Mouse (Mus musculus): ENCODE measurements around the gene Tspo2. TPM values are rescaled to one million over a fixed set of nuclear protein-coding genes. Genes with fewer than 3 reads are reported as not detected.

Tspo2 gene
- 10.4 and 11.7 TPM in 2 replicates for polyA plus RNA-seq (2012; rRNA removed; ENCODE audit: low replicate concordance)

DNA sequence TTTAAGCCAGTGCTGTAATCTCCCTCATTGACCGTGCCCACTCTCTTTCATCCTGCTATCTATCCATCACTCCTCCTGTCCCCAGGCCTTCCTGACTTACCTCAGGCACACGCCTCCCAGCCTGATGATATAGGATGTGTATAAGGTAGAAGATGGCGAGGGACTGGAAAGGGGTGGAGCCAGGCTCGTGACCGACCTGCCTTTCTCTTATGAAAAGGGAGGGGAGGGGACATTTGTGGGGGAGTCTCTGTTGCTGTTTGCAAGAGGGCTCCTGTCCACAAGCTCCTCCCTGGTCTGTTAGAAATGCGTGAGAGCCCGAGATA is at the start of gene Tspo2:
Gene Tspo2 (minus strand): TSS at position 170 of the 323 bp plus-strand sequence.

DNA sequence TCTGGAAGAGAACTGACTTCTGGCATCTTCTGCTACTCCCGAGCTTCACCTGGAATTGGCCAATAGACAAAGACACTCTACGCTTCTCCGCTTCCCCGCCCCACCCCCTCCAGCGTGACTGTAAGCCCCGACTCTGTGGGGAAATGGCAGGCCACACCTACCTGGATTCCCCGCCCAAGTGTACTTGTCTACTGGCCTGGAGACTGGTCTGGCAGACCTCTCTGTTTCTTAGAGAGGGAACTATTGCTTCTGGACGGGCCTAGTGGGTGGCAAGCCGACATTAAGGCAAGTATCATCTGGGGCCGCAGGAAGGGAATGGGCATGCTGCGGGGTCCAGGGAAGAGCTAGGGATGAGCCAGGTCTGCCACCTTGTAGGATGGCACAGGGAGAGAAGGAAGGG is 3.4 kb upstream of the Tspo2 start, which contains the start of gene Unc5cl:
Gene Unc5cl (plus strand): TSS at position 214 of the 400 bp plus-strand sequence.

DNA sequence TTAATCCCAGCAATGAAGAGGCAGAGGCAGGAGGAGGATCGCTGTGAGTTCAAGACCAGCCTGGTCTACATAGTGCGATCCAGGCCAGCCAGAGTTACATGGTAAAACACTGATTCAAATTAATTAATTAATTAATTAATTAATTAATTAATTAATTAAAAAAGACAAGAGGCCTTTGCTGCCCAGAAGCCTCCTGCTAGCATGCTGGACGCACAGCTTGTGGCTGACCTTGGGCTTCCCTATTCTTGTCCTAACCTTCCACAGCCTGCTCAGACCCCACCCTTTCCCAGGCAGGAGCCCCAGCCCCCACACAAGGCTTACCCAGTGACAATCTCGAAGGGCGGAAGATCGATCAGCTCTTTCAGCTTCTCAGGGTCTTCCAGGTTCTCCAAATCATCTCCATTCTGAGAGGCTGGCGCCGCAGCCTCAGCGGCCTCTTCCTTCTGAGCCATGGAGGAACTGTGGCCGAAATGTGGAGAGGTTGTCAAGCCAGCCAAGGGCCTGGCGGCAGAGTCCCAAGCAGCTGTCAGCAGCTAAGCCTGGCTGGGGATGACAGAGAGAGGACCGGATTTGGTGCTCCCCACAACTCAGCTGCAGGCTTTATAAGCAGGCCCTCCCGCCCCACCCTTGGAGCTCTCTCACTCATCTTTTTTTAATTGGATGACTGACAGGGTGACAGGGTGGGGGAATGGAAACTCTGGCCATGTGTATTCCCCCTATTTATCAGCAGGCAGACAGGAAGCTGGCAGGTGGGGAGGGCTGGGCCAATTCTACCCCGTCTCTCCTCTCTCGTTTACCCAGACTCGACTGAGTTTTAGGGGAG is 19.0 kb downstream of the Tspo2 start, which contains the start of gene Apobec2:
Gene Apobec2 (minus strand): TSS at position 773 of the 823 bp plus-strand sequence.

DNA sequence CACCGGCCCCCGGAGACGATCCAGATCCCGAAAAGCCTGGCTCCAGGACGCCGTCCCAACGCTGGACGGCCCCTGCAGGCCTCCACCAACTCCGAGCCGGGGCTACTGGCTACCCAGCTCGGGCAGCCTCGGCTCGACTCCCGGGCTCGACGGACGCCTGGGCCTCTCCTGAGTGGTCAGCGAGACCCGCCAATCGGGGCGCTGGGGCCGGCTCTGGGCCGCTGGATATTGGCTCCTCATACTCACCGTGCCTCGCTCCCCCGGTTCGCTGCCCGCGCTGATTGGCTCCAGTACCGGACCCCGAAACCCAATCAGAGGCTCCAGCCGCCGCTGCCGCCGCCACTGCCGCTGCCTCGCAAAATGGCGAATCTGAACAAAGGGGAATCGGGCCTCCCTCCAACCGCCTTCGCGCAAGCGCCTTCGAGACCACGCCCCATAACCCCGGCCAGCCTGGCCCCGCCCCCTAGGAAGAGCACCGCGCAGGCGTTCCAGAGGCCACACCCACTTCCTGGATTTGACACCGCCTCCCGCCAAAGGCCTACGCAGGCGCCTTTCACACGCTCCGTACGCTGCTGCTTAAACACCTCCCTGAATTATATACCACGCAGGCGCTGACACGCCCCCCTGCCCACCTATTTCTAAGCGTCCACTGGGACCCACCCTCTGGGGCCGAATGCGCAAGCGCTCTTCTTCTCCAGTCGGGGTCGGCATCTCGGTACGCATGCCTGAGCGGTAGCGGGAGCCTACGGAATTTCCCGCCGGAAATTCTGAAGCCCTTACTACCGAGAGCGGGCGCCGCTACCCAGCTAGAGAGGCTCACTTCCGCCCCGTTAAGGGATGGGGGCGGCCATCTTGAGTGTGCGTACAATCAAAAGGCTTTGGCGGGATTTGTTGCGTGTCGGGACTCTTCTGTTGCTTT is 41.7 kb downstream of the Tspo2 start, which contains the start of the genes Nfya and Oard1:
Gene Nfya (minus strand): TSS at position 527 of the 919 bp plus-strand sequence.
Gene Oard1 (plus strand): TSS at position 635 of the 919 bp plus-strand sequence.

Other genes starting within 250 kb of the Tspo2 start
- 0.06 TPM in 1 of 2 replicates, not detected in the other for gene Trem1, start 218.8 kb downstream of the Tspo2 start, polyA plus RNA-seq (2012; rRNA removed; ENCODE audit: low replicate concordance)
- gene Trem3, start 203.7 kb downstream of the Tspo2 start, polyA plus RNA-seq (2012; rRNA removed; ENCODE audit: low replicate concordance): not detected in 2 replicates
- 1.5 TPM in 2 replicates for gene Treml4, start 187.2 kb downstream of the Tspo2 start, polyA plus RNA-seq (2012; rRNA removed; ENCODE audit: low replicate concordance)
- gene Treml2, start 152.0 kb downstream of the Tspo2 start, polyA plus RNA-seq (2012; rRNA removed; ENCODE audit: low replicate concordance): 0.55 and 0.87 TPM in 2 replicates
- 0.51 and 0.64 TPM in 2 replicates for gene B430306N03Rik, start 135.4 kb downstream of the Tspo2 start, polyA plus RNA-seq (2012; rRNA removed; ENCODE audit: low replicate concordance)
- 0.36 and 0.89 TPM in 2 replicates for gene Trem2, start 105.1 kb downstream of the Tspo2 start, polyA plus RNA-seq (2012; rRNA removed; ENCODE audit: low replicate concordance)
- not detected in 2 replicates for gene Treml1, start 91.6 kb downstream of the Tspo2 start, polyA plus RNA-seq (2012; rRNA removed; ENCODE audit: low replicate concordance)
- 19.6 and 32.5 TPM in 2 replicates for gene Nfya, start 41.6 kb downstream of the Tspo2 start, polyA plus RNA-seq (2012; rRNA removed; ENCODE audit: low replicate concordance)
- gene Oard1, start 41.5 kb downstream of the Tspo2 start, polyA plus RNA-seq (2012; rRNA removed; ENCODE audit: low replicate concordance): 2.9 and 3.4 TPM in 2 replicates
- 0.97 and 2.3 TPM in 2 replicates for gene Apobec2, start 18.6 kb downstream of the Tspo2 start, polyA plus RNA-seq (2012; rRNA removed; ENCODE audit: low replicate concordance)
- 62.1 and 81.4 TPM in 2 replicates for gene Unc5cl, start 3.4 kb upstream of the Tspo2 start, polyA plus RNA-seq (2012; rRNA removed; ENCODE audit: low replicate concordance)